In the genomic region with DNA sequence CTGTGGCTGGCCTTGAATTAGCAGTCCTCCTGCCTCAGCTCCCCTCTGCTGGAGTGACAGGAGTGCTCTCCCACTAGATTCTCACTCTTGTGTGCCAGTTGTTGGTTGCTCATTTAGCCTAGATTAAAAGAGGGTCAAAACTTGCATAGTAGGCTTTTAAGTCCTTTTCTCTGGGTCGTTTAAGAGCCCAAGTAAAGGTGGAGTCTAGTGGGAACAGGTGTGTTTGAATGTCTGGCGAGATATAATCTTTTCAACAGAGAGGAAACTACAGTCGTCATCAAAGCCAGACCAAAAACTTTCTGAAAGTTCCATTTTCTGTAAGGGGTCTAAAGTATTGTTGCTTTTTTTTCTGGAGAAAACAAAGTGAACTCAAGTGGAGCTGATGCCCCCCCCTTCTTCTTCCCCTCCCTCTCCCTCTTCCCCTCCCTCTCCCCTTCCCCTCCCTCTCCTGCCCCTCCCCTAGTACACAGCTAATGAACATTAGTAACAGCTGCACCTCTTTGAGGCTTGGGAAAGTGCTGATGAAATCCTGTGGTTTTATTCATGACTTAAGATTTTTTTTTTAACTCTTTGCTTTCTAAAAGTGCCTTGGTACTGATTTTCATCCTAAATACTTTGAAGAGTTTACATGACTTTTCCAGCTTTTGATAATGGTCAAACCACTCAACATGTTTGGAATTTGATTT, we compare ENCODE assay signal across 8 mouse cellular contexts. TPM values are rescaled to one million over a fixed set of nuclear protein-coding genes. Genes with fewer than 3 reads are reported as not detected.
DNase-seq lines count a peak whose midpoint lies in the region.

No protein-coding gene starts in this region.

- intact Hi-C loops in heart, postnatal 25 days (cut with DNase I): no loop called here

- peak; percentile 82 for DNase-seq in heart, adult 11 months
- no peak for DNase-seq in heart, postnatal 25 days (ENCODE audit: low spot score)
- peak; percentile 67 for DNase-seq in thymus, postnatal 0 days (ENCODE audit: low spot score)
- DNase-seq in thymus, adult 18-20 months: no peak
- peak; percentile 43 for DNase-seq in induced T-regulatory cell, adult 2 months (ENCODE audit: low read depth)
- DNase-seq in thymus, postnatal 4 days: peak; percentile 22
- no peak for DNase-seq in frontal cortex, postnatal 10 days (ENCODE audit: low spot score in 2 of 2)
- DNase-seq in layer of hippocampus, adult 18-20 months (ENCODE audit: low spot score in 2 of 2): no peak

RNA-seq across cellular contexts. Expression of a gene that starts 55.9 kb away (rescaled TPM):
- 1 to 10 TPM in 1 of 2 experiments, under 1 TPM in 1; 0.99 to 2.7 TPM for total RNA-seq in heart, postnatal 25 days (2021)
- polyA plus RNA-seq in thymus, postnatal 0 days (2015; fragmentation: Nextera tagmentation; extraction: Ambion mirVana): 10.6 and 12.9 TPM in 2 replicates
- 1 to 10 TPM; 1.3 to 1.6 TPM for total RNA-seq in layer of hippocampus, adult 18-20 months (2021)

Comparison
In these comparisons a context has a peak if more than half of its experiments do, and no peak if none do; other contexts are left out.
1. DNase-seq: peak in heart, adult 11 months (single experiment), thymus, postnatal 0 days (single experiment), induced T-regulatory cell, adult 2 months (single experiment) and thymus, postnatal 4 days (single experiment); none in heart, postnatal 25 days (single experiment), thymus, adult 18-20 months (0 of 2), frontal cortex, postnatal 10 days (0 of 2) and layer of hippocampus, adult 18-20 months (0 of 2).